Mouse (Mus musculus) bone marrow macrophage, adult 2 months (primary cell): Measurements from ENCODE around the gene Golt1a.

Experiments used
- CTCF ChIP-seq: IDR thresholded peaks from 2 replicates; pipeline ENCODE4 v1.5.1; 2012; ENCODE audit warnings: low read depth, mild to moderate bottlenecking, low read length, moderate library complexity
- POLR2A ChIP-seq: IDR thresholded peaks from 2 replicates; pipeline ENCODE4 v1.6.1; 2012; ENCODE audit warnings: mild to moderate bottlenecking, low read depth, low read length, borderline replicate concordance

- TF ChIP-seq CTCF: no peak
- no peak for TF ChIP-seq POLR2A
These were observed 46.3 kb downstream of the Golt1a start for GRCm38 (mm10) chr1:133355912-133356311.
